Mouse (Mus musculus) heart, embryonic 15.5 days (tissue): ENCODE data around the gene Lrmda. TPM values are rescaled to one million over a fixed set of nuclear protein-coding genes. Genes with fewer than 3 reads are reported as not detected.

Source experiments
- ATAC-seq: fragments of 200-750 bp; cut with Nextera tagmentation; replicated peaks from 2 replicates; pipeline ENCODE4 v1.8.0; 2017; ENCODE audit warnings: low read depth, moderate TSS enrichment; ENCODE audit not compliant: insufficient number of reproducible peaks, insufficient read depth, low FRiP score
- H3K27ac ChIP-seq: fragments of 300-500 bp; sonication (generic); 2 replicates; pipeline ENCODE4 v1.5.1; 2015; ENCODE audit warnings: mild to moderate bottlenecking, inconsistent platforms
- H3K27me3 ChIP-seq: fragments of 300-500 bp; sonication (generic); 2 replicates; pipeline ENCODE4 v1.6.1; 2015; ENCODE audit warnings: inconsistent platforms
- H3K36me3 ChIP-seq: fragments of 300-500 bp; sonication (generic); 2 replicates; pipeline ENCODE4 v1.6.1; 2015; ENCODE audit warnings: mild to moderate bottlenecking, inconsistent platforms
- H3K4me1 ChIP-seq: fragments of 300-500 bp; sonication (generic); replicated peaks from 2 replicates; pipeline ENCODE4 v1.6.1; 2015; ENCODE audit warnings: inconsistent platforms
- H3K4me2 ChIP-seq: fragments of 300-500 bp; sonication (generic); 2 replicates; pipeline ENCODE4 v1.6.1; 2015; ENCODE audit warnings: inconsistent platforms, mild to moderate bottlenecking, moderate library complexity
- H3K4me3 ChIP-seq: fragments of 300-500 bp; sonication (generic); 2 replicates; pipeline ENCODE4 v1.5.1; 2015; ENCODE audit warnings: mild to moderate bottlenecking, inconsistent platforms
- H3K9ac ChIP-seq: fragments of 300-500 bp; sonication (generic); 2 replicates; pipeline ENCODE4 v1.6.1; 2015; ENCODE audit warnings: mild to moderate bottlenecking, inconsistent platforms
- H3K9me3 ChIP-seq: fragments of 300-500 bp; sonication (generic); replicated peaks from 2 replicates; pipeline ENCODE4 v1.6.1; 2016; ENCODE audit warnings: inconsistent platforms
- WGBS: fragments of 180-500 bp; shearing (Covaris S2); methylation state at CpG from one replicate; pipeline ENCODE4 v1.1.7; 2015; ENCODE audit warnings: mixed read lengths; 5-methylcytosine and 5-hydroxymethylcytosine counted together
- polyA plus RNA-seq: library from polyadenylated mRNA; unstranded; fragments of >200 nt; fragmentation: Nextera tagmentation; extraction: Ambion mirVana; gene quantifications from 2 replicates; pipeline ENCODE4 v1.2.1, GENCODE M21; 2015

Gene Lrmda
- polyA plus RNA-seq, 1 experiment from 2014 or later, result 0.83 TPM

DNA sequence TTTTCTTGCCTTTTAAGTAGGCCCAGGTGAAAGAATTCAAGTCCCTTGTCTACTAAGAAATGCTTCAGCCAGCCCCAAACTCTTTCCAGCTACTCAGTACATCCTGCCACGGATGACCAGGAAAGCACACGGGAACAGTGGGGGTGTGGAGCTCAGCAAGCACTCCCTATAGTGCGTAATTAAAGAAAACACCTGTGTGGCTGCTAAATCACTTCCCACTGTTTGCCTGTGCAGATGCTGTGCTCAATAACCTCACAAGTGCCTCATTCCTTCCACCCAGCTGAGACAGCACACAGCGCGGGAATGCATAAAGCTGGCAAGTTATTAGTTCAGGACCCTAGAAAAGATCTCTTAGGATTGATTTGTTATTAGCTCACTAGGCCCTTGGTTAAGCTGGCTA lies 949.2 kb downstream of the Lrmda start:
- Histone ChIP-seq H3K4me1 (no peaks in the 10 kb centered on the region), H3K9ac (no peak overlapping the region), H3K4me3 (no peak overlapping the region), H3K27me3 (no peaks in the 10 kb centered on the region), H3K36me3 (no peaks in the 10 kb centered on the region), H3K27ac (no peak overlapping the region), H3K9me3 (no peaks in the 10 kb centered on the region), H3K4me2 (no peak overlapping the region)
- ATAC-seq, result no peak
- WGBS, result 70% methylated on average over 5 of the region's 5 CpGs

DNA sequence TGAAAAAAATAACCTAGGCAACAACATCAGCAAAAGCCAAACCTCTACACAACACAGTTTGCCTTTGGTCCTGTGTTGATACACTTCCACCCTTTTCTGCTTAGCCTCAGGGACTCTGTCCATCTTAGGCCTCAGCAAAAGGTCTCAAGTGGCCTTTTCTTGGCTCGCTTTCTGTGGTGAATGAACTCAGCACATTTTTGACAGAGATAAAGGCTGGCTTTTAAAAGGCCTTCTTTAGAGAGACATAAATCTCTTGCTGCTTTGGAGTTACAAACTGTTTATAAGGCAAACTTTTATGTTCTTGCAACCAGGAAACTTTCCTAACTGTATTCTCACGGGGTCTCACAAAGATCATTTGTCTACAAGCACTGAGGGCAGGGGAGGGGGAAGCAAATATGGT lies 967.2 kb downstream of the Lrmda start:
- Histone ChIP-seq H3K4me2 (no peak overlapping the region), H3K27me3 (no peaks in the 10 kb centered on the region), H3K4me1 (no peaks in the 10 kb centered on the region), H3K36me3 (no peaks in the 10 kb centered on the region), H3K27ac (no peak overlapping the region), H3K9ac (no peak overlapping the region), H3K4me3 (no peak overlapping the region), H3K9me3 (no peaks in the 10 kb centered on the region)
- WGBS, result 54% methylated on average over 2 of the region's 2 CpGs
- no peak for ATAC-seq

DNA sequence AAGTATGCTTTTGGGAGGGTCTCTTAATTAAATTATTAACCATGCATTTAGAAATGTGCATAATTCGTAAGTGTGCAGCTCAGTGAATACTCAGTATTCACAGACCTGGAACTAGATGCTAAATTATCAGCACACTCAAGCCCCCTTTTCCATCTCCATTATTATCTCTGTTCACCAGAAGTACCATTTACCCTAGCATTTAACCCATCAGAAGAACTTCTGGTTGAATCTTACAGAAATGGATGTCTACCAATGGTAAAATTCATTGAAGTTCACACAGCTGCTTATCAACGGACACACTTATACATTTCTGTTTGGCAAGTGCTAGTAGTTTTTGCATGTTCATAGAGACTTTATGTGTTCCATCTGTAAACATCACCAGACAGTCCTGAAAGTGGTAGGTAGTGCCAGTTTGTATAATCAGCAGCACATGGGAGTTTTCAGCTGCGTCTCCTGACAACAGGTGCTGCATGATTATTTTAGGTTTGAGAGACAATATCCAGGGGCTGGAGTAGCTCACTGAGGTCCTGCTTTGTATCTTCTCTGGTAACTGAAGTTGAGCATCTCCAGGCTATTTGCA lies 968.7 kb downstream of the Lrmda start:
- 84% methylated on average over 3 of the region's 3 CpGs for WGBS
- Histone ChIP-seq H3K9me3 (no peaks in the 10 kb centered on the region), H3K4me1 (no peaks in the 10 kb centered on the region), H3K4me2 (no peak overlapping the region), H3K4me3 (no peak overlapping the region), H3K27ac (no peak overlapping the region), H3K36me3 (no peaks in the 10 kb centered on the region), H3K27me3 (no peaks in the 10 kb centered on the region), H3K9ac (no peak overlapping the region)
- ATAC-seq, result no peak

DNA sequence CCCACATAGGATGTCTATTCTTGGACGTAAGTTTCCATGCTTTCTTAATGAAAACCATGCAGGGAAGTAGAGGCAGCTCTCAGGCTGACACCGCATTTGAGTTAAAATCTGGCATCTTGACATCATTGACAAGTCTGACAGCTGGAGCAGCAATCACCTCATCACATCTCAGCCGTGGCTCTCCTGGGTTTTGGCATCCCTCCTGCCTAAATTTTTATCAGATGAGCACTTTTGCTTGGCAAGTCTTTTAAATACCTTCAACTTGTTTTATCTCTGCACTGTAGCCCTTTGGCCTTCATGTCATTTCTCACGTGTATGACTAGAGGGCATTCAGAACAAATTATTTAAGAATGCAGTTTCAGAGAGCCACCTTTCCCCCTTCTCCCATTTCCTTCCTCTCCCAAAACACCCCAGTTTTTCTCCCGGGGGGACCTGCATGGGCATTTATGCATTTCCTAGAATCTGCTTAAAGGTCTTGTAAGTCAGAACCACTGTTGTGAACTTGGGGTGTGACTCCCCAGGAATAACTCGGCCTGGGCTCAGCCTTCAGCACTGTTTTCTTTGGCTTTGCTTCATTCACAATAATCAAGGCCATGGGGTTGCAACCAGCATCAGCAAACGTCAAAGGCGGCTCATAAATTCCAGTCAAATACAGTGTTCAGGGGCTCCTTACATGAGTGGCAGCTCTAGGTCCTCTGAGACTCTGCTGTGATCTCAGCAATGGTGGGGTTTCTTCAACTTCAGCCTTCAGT lies 975.8 kb downstream of the Lrmda start:
- Histone ChIP-seq H3K4me1 (no peaks in the 10 kb centered on the region), H3K27me3 (no peaks in the 10 kb centered on the region), H3K4me2 (no peak overlapping the region), H3K4me3 (no peak overlapping the region), H3K27ac (no peak overlapping the region), H3K9me3 (no peaks in the 10 kb centered on the region), H3K9ac (no peak overlapping the region), H3K36me3 (no peaks in the 10 kb centered on the region)
- no peak for ATAC-seq
- 55% methylated on average over 8 of the region's 8 CpGs for WGBS

DNA sequence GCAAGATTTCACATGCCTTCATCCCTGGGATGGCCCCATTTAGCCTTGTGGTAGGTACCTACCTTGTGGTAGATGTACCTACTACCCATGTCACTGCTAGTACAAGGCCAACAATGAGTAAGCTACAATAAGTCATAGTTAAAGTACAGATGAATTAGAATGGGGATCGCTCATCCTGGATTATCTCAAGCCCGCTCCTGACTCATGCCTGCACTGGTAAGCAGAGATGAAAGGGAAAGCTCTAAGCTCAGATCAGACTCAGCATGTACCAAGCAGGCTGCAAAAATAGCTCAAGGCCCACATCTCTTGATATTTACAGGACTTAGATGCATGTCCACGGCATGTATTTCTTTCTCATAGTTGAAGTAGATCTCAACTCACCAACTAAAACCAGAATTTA lies 979.4 kb downstream of the Lrmda start:
- Histone ChIP-seq H3K4me3 (no peak overlapping the region), H3K4me1 (no peaks in the 10 kb centered on the region), H3K9ac (no peak overlapping the region), H3K9me3 (no peaks in the 10 kb centered on the region), H3K27ac (no peak overlapping the region), H3K27me3 (no peaks in the 10 kb centered on the region), H3K4me2 (no peak overlapping the region), H3K36me3 (no peaks in the 10 kb centered on the region)
- ATAC-seq, result no peak
- 69% methylated on average over 3 of the region's 3 CpGs for WGBS

DNA sequence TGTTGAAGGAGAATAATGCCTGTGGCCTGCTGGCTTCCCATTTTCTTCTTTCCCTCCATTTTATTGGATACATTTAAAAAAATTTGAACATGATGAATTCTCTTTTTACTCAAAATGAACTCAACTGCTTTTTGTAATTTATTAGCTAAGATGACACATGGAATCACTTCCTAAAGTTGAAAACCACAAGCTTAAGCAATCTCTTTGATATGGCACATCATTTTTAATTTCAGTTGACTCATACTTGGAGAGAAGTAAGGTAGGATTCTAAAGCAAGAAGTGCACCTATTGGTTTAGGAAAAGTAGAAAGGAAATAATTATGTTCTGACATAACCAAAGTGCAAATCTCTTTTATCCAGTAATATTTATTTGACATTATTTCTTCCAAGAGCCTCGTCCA lies 992.5 kb downstream of the Lrmda start:
- no peaks in the 10 kb centered on the region for H3K27me3 ChIP-seq
- no peak overlapping the region for H3K4me3 ChIP-seq
- no peak overlapping the region for H3K27ac ChIP-seq
- no peaks in the 10 kb centered on the region for H3K36me3 ChIP-seq
- no peaks in the 10 kb centered on the region for H3K4me1 ChIP-seq
- H3K9ac ChIP-seq, result no peak overlapping the region
- no peak overlapping the region for H3K4me2 ChIP-seq
- ATAC-seq, result no peak
- WGBS, result 67% methylated on average over 1 of the region's 1 CpGs
- no peaks in the 10 kb centered on the region for H3K9me3 ChIP-seq

DNA sequence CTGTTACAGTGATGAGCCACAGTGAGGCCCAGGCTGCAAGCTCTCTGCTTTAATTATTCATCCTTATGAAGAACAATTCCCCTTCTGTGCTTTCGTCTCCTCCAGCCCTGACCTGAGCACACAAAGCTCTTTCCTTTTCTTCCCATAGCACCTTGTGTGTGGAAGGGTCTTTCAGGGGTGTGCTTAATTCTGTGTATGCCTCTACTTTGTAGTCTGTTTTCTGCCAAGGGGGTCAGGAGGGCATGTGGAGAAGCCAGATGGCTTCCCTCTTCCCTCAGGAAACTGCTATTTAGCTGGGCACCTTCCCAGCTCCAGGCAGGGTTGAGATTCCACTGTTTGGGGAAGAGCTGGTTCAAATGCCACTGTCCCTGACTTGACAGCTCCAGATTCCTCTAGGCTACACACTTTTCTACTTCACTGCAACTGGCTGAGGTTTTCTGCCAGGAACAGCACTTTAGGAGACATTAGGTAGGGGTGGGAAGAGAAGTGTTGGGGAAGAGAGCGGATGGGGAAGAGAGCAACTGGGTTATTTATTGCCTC lies 995.3 kb downstream of the Lrmda start:
- 56% methylated on average over 2 of the region's 2 CpGs for WGBS
- ATAC-seq, result no peak
- no peaks in the 10 kb centered on the region for H3K27me3 ChIP-seq
- peak overlapping the region; percentile 6; the same call in 1 of the 2 replicates for H3K27ac ChIP-seq
- H3K4me3 ChIP-seq, result no peak overlapping the region
- H3K36me3 ChIP-seq, result no peaks in the 10 kb centered on the region
- no peaks in the 10 kb centered on the region for H3K9me3 ChIP-seq
- no peak overlapping the region for H3K9ac ChIP-seq
- H3K4me2 ChIP-seq, result no peak overlapping the region
- H3K4me1 ChIP-seq, result no peaks in the 10 kb centered on the region

DNA sequence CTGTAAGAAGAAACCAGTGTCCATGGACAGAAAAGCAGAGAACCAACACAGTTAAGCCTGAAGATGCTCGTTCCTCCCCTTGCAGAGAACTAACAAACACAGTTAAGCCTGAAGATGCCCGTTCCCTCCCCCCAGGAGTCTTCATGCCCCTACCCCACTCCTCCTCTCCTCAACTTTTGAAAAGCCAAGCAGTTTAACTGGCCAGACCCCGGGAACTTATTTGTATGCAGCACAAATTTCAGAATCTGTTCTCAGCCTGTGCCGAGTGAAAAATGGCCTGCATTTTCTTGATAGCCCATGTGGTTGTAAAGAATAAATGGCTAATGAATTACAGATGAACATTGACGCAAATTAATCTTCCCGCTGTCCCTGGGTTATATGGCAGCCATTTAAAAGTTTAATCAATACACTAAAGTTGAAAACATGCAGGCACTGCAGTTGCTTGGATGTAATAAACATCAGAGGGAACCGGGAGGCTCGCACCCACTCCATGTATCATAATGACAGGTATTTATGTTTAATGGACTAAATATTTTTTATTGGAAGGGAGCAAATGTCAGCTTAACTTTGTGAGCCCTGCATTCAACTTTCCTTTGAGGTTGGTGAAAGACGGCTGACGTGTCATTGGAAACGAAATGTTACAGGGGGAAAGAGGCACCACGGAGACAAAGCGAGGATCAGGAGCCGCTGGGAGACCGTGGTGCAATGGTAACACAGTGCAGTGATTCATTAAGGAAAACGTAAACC lies 996.0 kb downstream of the Lrmda start:
- H3K9ac ChIP-seq, result no peak overlapping the region
- H3K4me2 ChIP-seq, result no peak overlapping the region
- H3K27me3 ChIP-seq, result no peaks in the 10 kb centered on the region
- no peaks in the 10 kb centered on the region for H3K9me3 ChIP-seq
- no peaks in the 10 kb centered on the region for H3K4me1 ChIP-seq
- 69% methylated on average over 16 of the region's 16 CpGs for WGBS
- no peak overlapping the region for H3K27ac ChIP-seq
- no peak overlapping the region for H3K4me3 ChIP-seq
- ATAC-seq, result no peak
- no peaks in the 10 kb centered on the region for H3K36me3 ChIP-seq

DNA sequence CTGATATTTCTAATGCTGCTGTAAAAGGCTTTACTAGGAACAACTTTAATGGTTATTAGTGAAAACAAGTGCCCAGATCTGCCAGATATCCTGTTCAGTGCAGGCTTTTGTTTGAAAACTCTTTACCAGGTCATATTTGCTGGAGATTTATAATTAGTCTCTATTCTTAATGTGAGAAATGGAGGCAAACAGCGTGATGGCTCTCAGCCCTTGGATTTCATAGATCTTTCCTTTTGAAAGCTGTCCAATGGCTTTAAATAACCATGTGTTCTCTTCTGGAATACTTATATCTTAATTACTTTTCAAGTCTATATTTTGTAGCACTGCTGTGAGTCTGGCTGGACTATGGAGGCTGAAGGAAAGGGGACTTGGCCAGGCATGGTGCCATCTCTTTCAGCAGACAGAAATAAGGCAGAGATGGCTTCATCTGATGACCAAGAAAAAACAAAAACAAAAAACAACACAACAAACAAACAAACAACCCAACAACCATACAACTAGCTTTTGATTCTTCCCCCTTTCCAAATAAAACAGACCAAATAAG lies 996.6 kb downstream of the Lrmda start:
- Histone ChIP-seq H3K4me3 (no peak overlapping the region), H3K27ac (no peak overlapping the region), H3K36me3 (no peaks in the 10 kb centered on the region), H3K4me1 (no peaks in the 10 kb centered on the region), H3K9me3 (no peaks in the 10 kb centered on the region), H3K9ac (no peak overlapping the region), H3K4me2 (no peak overlapping the region), H3K27me3 (no peaks in the 10 kb centered on the region)
- ATAC-seq, result no peak
- WGBS, result 63% methylated on average over 1 of the region's 1 CpGs

DNA sequence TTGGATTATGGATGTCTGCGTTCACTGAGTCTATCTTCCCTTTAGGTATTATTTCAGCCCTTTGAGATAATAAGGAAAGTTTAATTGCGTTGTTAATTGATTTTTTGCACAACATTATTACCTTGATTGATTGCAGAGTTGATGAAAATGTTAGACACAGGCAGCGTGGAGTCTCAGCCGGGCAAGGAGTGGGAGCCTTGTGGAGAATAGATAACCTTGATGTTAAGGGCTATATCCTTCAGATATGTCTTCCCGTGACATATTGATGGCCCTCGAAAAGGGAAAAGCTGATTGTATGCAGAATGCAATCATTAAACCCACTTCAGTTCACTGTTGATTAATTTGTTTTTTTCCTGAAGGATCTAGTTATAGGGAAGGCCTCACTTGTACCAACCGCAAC lies 1021.5 kb downstream of the Lrmda start:
- 83% methylated on average over 7 of the region's 7 CpGs for WGBS
- no peak for ATAC-seq
- Histone ChIP-seq H3K9me3 (no peaks in the 10 kb centered on the region), H3K27me3 (no peaks in the 10 kb centered on the region), H3K4me3 (no peak overlapping the region), H3K4me1 (no peaks in the 10 kb centered on the region), H3K27ac (no peak overlapping the region), H3K9ac (no peak overlapping the region), H3K36me3 (no peaks in the 10 kb centered on the region), H3K4me2 (no peak overlapping the region)

DNA sequence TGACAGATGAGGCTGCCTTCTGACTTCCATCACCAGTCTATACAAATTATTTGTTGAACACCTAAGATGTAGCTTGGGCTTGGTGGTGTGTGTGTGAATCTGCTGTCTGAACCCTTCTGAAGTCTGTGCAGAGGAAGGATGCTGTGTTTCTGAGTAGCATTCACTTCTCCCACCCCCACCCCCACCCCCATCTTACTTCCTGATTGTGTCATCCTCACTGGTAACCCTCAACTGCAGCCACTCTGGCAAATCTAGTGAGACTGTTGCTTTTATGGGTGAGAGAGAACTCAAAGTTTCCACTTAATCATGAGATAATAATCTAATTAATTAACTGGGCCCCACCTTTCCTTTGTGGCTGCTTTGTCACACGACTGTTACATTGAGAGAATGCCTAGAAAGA lies 1025.8 kb downstream of the Lrmda start:
- Histone ChIP-seq H3K4me1 (no peaks in the 10 kb centered on the region), H3K36me3 (no peaks in the 10 kb centered on the region), H3K4me2 (no peak overlapping the region), H3K4me3 (no peak overlapping the region), H3K9me3 (no peaks in the 10 kb centered on the region), H3K27ac (no peak overlapping the region), H3K9ac (no peak overlapping the region), H3K27me3 (no peaks in the 10 kb centered on the region)
- no peak for ATAC-seq
- 56% methylated on average over 1 of the region's 1 CpGs for WGBS
